Mouse (Mus musculus) G1E (cell line): ENCODE measurements around the gene Il12a. TPM values are rescaled to one million over a fixed set of nuclear protein-coding genes. Genes with fewer than 3 reads are reported as not detected.

Experiments used
- ATAC-seq: 2 replicates; pipeline ENCODE4 v1.8.0; 2016; ENCODE audit warnings: mild to moderate bottlenecking; ENCODE audit not compliant: insufficient number of reproducible peaks, poor library complexity, low FRiP score, severe bottlenecking; ENCODE audit errors: extremely low read depth
- DNase-seq: peaks from one replicate; pipeline ENCODE4 v3.0.0; 2012; ENCODE audit warnings: low spot score
- H3K27me3 ChIP-seq: 2 replicates; pipeline ENCODE4 v1.6.1; 2012; ENCODE audit warnings: mild to moderate bottlenecking, low read length, inconsistent platforms; ENCODE audit not compliant: insufficient read depth
- H3K36me3 ChIP-seq: replicated peaks from 2 replicates; pipeline ENCODE3; 2012; ENCODE audit warnings: mild to moderate bottlenecking, inconsistent platforms
- H3K4me1 ChIP-seq: 2 replicates; pipeline ENCODE4 v1.6.1; 2012; ENCODE audit warnings: low read depth, low read length, inconsistent platforms, mixed read lengths; ENCODE audit not compliant: insufficient read depth
- H3K4me3 ChIP-seq: 2 replicates; pipeline ENCODE4 v1.5.1; 2012; ENCODE audit warnings: low read depth, mild to moderate bottlenecking, inconsistent platforms, low read length, moderate library complexity, mixed read lengths
- H3K9me3 ChIP-seq: replicated peaks from 2 replicates; pipeline ENCODE4 v1.6.1; 2012; ENCODE audit warnings: inconsistent platforms
- CTCF ChIP-seq: IDR thresholded peaks from 2 replicates; pipeline ENCODE4 v1.5.1; 2012; ENCODE audit warnings: low read depth, low read length, inconsistent platforms, mixed read lengths
- GATA1 ChIP-seq: IDR thresholded peaks from 2 replicates; pipeline ENCODE4 v1.6.1; 2012; ENCODE audit warnings: borderline replicate concordance, low read length, inconsistent platforms, mixed read lengths
- GATA2 ChIP-seq: IDR thresholded peaks from 2 replicates; pipeline ENCODE4 v1.6.1; 2012; ENCODE audit warnings: low read depth, low read length, inconsistent platforms, borderline replicate concordance
- POLR2AphosphoS5 ChIP-seq: IDR thresholded peaks from 2 replicates; pipeline ENCODE4 v1.6.1; 2012; ENCODE audit warnings: low read depth, low read length, inconsistent platforms; ENCODE audit not compliant: insufficient replicate concordance
- TAL1 ChIP-seq: conservative IDR thresholded peaks from 2 replicates; pipeline ENCODE4 v1.6.1; 2012; ENCODE audit warnings: low read depth, low read length, inconsistent platforms, mixed read lengths
- polyA plus RNA-seq: library from polyadenylated mRNA; stranded (reverse); fragments of >175 nt; gene quantifications from 2 replicates; pipeline ENCODE4 v1.2.3, GENCODE M21; 2012
- total RNA-seq, 2 experiments: library from RNA; stranded (forward) in 1 of 2; stranded (reverse) in 1 of 2; fragments of 200-1000 nt in 1 of 2; fragments of >200 nt in 1 of 2; fragmentation: Nextera tagmentation in 1 of 2; gene quantifications; 2 replicates each; pipeline ENCODE4 v1.2.3; 2014 to 2017

Il12a gene
- total and polyA plus RNA-seq, 3 experiments = 0.11 TPM; not detected in 2

DNA sequence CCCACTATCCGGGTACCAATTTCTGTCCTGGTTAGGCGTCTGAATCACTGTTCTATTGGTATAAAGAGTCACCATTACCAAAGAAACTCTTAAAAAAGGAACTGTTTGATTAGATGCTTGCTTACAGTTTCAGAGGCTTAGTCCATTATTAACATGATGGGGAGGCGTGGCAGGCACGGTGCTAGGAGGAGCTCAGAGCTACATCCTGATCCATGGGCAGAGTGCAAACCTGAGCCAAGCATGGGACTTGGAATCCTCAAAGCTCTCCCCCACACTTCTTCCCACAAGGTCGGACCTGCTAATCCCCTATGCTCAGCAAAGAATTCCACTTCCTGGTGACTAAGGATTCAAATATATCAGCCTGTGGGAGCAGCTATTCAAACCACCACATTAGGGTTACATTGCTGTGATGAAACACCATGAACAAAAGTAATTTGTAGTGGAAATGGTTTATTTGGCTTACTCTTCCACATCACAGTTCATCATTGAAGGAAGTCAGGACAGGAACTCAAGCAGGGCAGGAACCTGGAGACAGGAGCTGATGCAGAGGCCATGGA, 20.9 kb upstream of the Il12a start:
- no peaks in the 10 kb centered on the region for H3K9me3 ChIP-seq
- H3K27me3 ChIP-seq = no peaks in the 10 kb centered on the region
- DNase-seq (no peak), ATAC-seq (no peak)
- H3K36me3 ChIP-seq = no peaks in the 10 kb centered on the region
- TF ChIP-seq GATA1 = no peak
- no peak for TF ChIP-seq GATA2
- TF ChIP-seq CTCF = no peak
- TF ChIP-seq TAL1 = no peak
- no peak for TF ChIP-seq POLR2AphosphoS5
- no peak overlapping the region for H3K4me3 ChIP-seq
- H3K4me1 ChIP-seq = no peaks in the 10 kb centered on the region

GRCm38 (mm10) chr3:68674721-68675120, 15.7 kb upstream of the Il12a start:
- DNase-seq = no peak
- no peaks in the 10 kb centered on the region for H3K36me3 ChIP-seq
- peaks cover 7% of the 10 kb centered on the region for H3K9me3 ChIP-seq
- no peak overlapping the region for H3K4me3 ChIP-seq
- ATAC-seq = no peak
- no peak for TF ChIP-seq GATA2
- no peak for TF ChIP-seq GATA1
- no peak for TF ChIP-seq TAL1
- TF ChIP-seq CTCF = no peak
- no peak for TF ChIP-seq POLR2AphosphoS5
- no peaks in the 10 kb centered on the region for H3K4me1 ChIP-seq
- H3K27me3 ChIP-seq = no peaks in the 10 kb centered on the region

DNA sequence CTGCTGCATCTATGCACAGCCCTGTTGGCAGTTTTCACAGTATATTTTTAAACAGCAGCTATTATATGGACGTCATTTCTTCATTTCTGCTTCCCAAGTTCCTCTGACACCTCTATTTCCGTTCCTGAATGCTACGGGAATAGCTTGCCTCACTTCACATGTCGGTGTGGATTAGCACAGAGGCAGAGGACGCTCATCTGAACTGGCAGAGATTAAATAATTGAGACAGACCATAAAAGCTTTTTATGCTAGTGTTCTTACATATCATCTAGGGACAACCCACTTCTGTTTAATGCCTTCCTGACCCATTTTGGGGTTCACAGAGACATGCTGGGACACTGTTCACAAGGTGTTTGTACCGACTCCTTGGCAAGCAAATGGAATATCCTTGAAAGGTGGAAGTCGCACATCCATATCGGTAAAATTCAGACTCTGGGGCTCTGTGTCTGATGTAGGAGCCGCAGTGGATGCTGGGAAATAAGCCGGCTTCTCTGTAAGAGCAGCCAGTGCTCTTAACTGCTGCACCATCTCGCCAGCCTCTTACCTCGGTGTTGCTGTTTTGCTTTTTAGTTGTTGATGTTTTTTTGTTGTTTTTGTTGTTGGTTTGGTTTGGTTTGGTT, 15.1 kb upstream of the Il12a start:
- no peak for TF ChIP-seq GATA2
- TF ChIP-seq POLR2AphosphoS5 = no peak
- TF ChIP-seq TAL1 = no peak
- TF ChIP-seq GATA1 = no peak
- TF ChIP-seq CTCF = no peak

GRCm38 (mm10) chr3:68675980-68676678, 14.3 kb upstream of the Il12a start:
- no peak for ATAC-seq
- DNase-seq = no peak
- no peak overlapping the region for H3K4me3 ChIP-seq

More for the DNA sequence above, 15.1 kb upstream of the Il12a start:
- DNase-seq (no peak), ATAC-seq (no peak)
- Histone ChIP-seq H3K27me3 (no peaks in the 10 kb centered on the region), H3K4me3 (no peak overlapping the region), H3K4me1 (no peaks in the 10 kb centered on the region), H3K36me3 (no peaks in the 10 kb centered on the region), H3K9me3 (peaks cover 7% of the 10 kb centered on the region)

DNA sequence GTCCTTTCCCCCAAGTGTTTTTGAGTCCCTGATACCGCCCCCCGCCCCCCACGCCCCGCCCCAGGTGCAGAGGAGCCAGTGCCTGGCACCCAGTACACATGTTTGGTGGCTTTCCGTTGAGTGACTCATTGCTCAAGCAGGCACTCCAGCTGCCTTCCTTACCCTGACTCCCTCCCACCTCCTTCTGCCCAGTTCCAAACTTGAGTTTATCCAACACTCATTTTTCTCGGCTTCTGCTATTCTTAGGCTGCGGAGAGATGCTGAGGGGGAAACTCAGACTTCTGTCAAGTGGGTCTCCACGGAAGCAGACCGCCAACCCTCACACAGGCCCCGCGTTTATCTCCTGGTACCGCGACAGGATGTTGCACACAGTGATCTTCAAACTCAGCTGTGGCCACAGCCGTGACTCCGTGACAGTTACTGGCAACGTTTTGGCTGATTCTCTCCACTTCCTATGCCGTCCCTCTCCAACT, 13.6 kb upstream of the Il12a start:
- H3K4me1 ChIP-seq = no peaks in the 10 kb centered on the region
- ATAC-seq = no peak

More at GRCm38 (mm10) chr3:68675980-68676678, 14.3 kb upstream of the Il12a start:
- H3K27me3 ChIP-seq = no peaks in the 10 kb centered on the region
- H3K36me3 ChIP-seq = no peaks in the 10 kb centered on the region
- no peak for TF ChIP-seq TAL1
- no peak for TF ChIP-seq GATA1
- no peak for TF ChIP-seq GATA2
- TF ChIP-seq CTCF = no peak
- no peak for TF ChIP-seq POLR2AphosphoS5
- H3K9me3 ChIP-seq = peaks cover 7% of the 10 kb centered on the region
- H3K4me1 ChIP-seq = no peaks in the 10 kb centered on the region

GRCm38 (mm10) chr3:68678805-68679585, 11.4 kb upstream of the Il12a start:
- Histone ChIP-seq H3K9me3 (peaks cover 7% of the 10 kb centered on the region), H3K4me3 (no peak overlapping the region), H3K4me1 (no peaks in the 10 kb centered on the region), H3K36me3 (no peaks in the 10 kb centered on the region), H3K27me3 (no peaks in the 10 kb centered on the region)
- TF ChIP-seq GATA2 (no peak), POLR2AphosphoS5 (no peak), TAL1 (no peak), GATA1 (no peak)
- ATAC-seq = no peak
- DNase-seq = no peak

More for the DNA sequence above, 13.6 kb upstream of the Il12a start:
- no peak for DNase-seq
- no peak overlapping the region for H3K4me3 ChIP-seq
- peaks cover 7% of the 10 kb centered on the region for H3K9me3 ChIP-seq
- H3K36me3 ChIP-seq = no peaks in the 10 kb centered on the region
- no peaks in the 10 kb centered on the region for H3K27me3 ChIP-seq
- no peak for TF ChIP-seq POLR2AphosphoS5
- no peak for TF ChIP-seq GATA2
- TF ChIP-seq GATA1 = no peak
- TF ChIP-seq TAL1 = no peak
- no peak for TF ChIP-seq CTCF
